Mouse (Mus musculus): ENCODE measurements around the gene Rdh1. TPM values are rescaled to one million over a fixed set of nuclear protein-coding genes. Genes with fewer than 3 reads are reported as not detected.
A peak's percentile ranks its signal among the peaks of the same experiment; 100 is the strongest.
"Not testable (repeated sequence)": the region's sequence is repeated elsewhere in the genome, so short reads cannot be mapped to it uniquely, and the experiment has no call there.

Gene Rdh1
- polyA plus RNA-seq, 1 experiment from 2014 or later: 0.06 TPM

DNA sequence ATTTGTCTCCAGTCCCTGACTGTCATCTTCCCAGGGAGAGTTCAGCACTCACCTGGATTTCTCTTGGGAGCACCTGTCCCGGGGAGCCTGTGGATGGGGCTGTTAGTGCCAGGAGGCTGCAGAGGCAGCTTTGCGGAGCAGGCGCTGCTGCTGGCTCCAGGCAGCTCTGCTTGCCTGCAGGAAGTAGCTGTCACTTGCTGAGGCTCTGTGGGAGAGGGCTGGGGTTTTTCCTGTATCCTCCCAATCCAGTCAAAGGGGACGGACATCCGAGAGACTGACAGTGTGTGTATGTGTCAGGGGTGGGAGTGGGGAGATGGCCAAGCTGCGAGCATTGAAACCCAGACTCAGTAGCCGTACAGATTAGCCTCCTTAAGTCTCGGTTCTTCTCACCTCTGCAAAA lies 8.0 kb upstream of the Rdh1 start, which contains the start of gene Gpr182:
Gpr182 (minus strand) TSS at position 185 of the 400 bp plus-strand sequence.
- H3K27ac ChIP-seq (replicated peaks): no peak within 1 kb of the TSS
- ATAC-seq (ENCODE audit: low FRiP score, low read depth): no peak
- H3K4me2 ChIP-seq (replicated peaks): peak within 1 kb of the TSS; percentile 38; the same call in 1 of the 2 replicates
- no peak within 1 kb of the TSS; the same call in 1 of the 2 replicates for H3K4me3 ChIP-seq
- no peak within 1 kb of the TSS for H3K9ac ChIP-seq (replicated peaks)
- no peaks in the 10 kb centered on the region for H3K27me3 ChIP-seq
- 63% methylated on average over 8 of the region's 8 CpGs for WGBS
- peaks cover 18% of the 10 kb centered on the region for H3K36me3 ChIP-seq
- H3K9me3 ChIP-seq: no peaks in the 10 kb centered on the region
- peaks cover 8% of the 10 kb centered on the region; the same call in 1 of the 2 replicates for H3K4me1 ChIP-seq

DNA sequence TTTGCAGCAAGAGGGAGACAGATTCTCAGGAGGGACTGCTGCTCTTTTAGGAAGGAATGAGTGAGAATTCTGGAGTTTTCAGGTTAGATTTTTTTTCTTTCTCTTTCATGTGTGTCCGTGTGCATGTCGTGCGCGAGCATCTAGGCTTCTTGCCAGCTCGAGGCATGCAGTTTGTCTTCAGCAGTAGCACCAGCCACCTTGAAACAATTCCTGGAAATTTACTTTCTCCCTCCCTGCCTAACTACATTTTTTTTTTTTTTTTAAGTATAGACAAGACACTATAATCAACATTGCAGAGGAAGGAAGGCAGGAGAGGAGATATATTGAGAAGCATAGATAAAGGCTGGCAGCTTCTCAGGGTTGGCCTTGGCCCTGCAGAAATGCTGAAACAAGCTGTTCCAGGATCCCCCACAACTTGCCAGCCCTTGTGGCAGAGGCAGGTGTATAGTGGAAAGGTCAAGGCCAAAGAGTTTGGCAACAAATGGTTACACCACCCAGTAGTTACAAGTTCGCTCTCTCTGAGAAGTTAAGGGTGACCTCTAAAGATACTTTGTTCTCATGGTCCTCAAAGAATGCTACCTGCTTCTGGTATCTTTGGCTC lies 4.9 kb upstream of the Rdh1 start:
- H3K27me3 ChIP-seq: no peaks in the 10 kb centered on the region
- H3K36me3 ChIP-seq: no peaks in the 10 kb centered on the region
- no peak overlapping the region for H3K9ac ChIP-seq (replicated peaks)
- no peak overlapping the region for H3K4me2 ChIP-seq (replicated peaks)
- ATAC-seq (ENCODE audit: low FRiP score, low read depth): no peak
- 81% methylated on average over 6 of the region's 6 CpGs for whole genome bisulfite sequencing
- 0 out of 2 replicates have a peak, but pooled peaks cover under 1% of the 10 kb centered on the region for H3K4me1 ChIP-seq
- no peaks in the 10 kb centered on the region for H3K9me3 ChIP-seq
- H3K4me3 ChIP-seq: no peak overlapping the region
- no peak overlapping the region for H3K27ac ChIP-seq (replicated peaks)

DNA sequence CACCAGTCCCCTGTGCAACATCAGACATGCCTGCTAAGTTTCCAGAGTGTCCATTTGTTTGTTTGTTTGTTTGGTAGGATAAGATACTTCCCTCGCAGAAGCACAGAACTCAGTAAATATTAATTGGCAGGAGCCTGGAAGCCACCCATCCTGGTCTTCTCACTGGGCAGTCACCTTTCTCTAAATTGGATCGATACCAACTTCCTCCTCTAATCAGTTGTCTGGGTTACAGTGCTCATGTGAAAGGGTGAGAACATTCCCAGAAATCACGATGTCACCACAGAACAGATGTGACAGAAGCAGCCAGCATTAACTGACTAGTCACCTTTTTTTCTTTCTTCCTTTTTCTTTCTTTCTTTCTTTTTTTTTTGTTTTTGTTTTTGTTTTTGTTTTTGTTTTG lies 4.3 kb upstream of the Rdh1 start:
- ATAC-seq (ENCODE audit: low FRiP score, low read depth): no peak
- H3K9me3 ChIP-seq: no peaks in the 10 kb centered on the region
- no peak overlapping the region for H3K4me2 ChIP-seq (replicated peaks)
- WGBS: 86% methylated on average over 3 of the region's 3 CpGs
- H3K9ac ChIP-seq (replicated peaks): no peak overlapping the region
- no peaks in the 10 kb centered on the region for H3K27me3 ChIP-seq
- no peaks in the 10 kb centered on the region for H3K36me3 ChIP-seq
- H3K27ac ChIP-seq (replicated peaks): no peak overlapping the region
- no peaks in the 10 kb centered on the region for H3K4me1 ChIP-seq
- H3K4me3 ChIP-seq: no peak overlapping the region

DNA sequence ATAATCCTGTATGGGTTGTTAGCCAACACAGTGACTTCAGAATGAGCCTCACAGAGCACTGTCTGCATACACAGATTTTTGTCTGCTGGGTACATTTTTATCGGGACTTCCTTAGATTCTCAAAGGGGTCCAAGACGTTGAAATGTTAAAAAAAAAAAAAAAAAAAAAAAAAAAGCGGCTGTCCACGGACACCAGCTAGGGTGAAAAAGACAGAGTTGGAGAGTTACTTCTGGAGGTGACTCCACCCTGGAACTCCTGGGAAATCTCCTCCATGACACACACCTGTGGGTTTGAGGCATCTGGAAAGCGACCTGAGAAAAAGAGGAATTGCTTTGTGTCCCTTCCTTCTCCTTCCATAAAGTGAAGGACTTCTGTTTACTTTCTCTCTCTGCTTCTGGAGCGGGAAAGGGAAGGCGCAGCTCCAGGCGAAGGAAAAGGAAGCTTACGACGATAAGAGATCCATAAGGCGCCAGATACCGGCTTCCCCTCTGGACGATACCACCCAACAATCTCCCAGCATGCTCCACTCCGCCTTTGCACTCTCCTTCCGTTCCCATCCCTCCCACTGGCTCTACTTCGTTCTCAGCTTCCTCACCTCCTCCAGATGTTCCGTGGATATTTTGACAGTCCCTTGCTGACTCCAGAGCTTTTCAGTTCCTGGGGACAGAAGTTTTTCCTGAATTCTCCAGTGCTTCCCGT lies 3.6 kb upstream of the Rdh1 start:
- H3K27ac ChIP-seq (replicated peaks): no peak overlapping the region
- H3K4me1 ChIP-seq: no peaks in the 10 kb centered on the region
- no peak overlapping the region for H3K9ac ChIP-seq (replicated peaks)
- H3K9me3 ChIP-seq: no peaks in the 10 kb centered on the region
- no peaks in the 10 kb centered on the region for H3K27me3 ChIP-seq
- H3K36me3 ChIP-seq: no peaks in the 10 kb centered on the region
- peak overlapping the region; percentile 32 for H3K4me2 ChIP-seq (replicated peaks)
- H3K4me3 ChIP-seq: 0 out of 2 replicates have a peak overlapping the region, but pooled peaks have one; percentile 12
- 45% methylated on average over 18 of the region's 18 CpGs for WGBS
- no peak for ATAC-seq (ENCODE audit: low FRiP score, low read depth)

DNA sequence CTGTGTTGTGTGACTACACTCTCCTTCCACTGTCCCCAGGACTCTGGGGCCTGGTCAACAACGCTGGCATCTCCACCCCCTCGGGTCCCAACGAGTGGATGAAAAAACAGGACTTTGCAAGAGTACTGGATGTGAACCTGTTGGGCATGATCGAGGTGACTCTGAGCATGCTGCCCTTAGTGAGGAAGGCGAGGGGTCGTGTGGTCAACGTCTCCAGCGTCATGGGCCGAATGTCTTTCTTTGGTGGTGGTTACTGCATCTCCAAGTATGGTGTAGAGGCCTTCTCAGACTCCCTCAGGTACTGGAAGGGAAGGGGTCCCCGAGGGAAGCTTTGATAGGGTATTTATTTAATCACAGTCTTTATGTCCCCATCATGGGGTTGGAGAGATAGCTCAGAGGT lies 3.4 kb downstream of the Rdh1 start:
- H3K9ac ChIP-seq (replicated peaks); H3K4me2 ChIP-seq (replicated peaks); H3K27ac ChIP-seq (replicated peaks); H3K4me1 ChIP-seq; ATAC-seq (ENCODE audit: low FRiP score, low read depth); H3K36me3 ChIP-seq; H3K4me3 ChIP-seq; H3K9me3 ChIP-seq; H3K27me3 ChIP-seq: not testable (repeated sequence)
- 90% methylated on average over 10 of the region's 10 CpGs for WGBS

DNA sequence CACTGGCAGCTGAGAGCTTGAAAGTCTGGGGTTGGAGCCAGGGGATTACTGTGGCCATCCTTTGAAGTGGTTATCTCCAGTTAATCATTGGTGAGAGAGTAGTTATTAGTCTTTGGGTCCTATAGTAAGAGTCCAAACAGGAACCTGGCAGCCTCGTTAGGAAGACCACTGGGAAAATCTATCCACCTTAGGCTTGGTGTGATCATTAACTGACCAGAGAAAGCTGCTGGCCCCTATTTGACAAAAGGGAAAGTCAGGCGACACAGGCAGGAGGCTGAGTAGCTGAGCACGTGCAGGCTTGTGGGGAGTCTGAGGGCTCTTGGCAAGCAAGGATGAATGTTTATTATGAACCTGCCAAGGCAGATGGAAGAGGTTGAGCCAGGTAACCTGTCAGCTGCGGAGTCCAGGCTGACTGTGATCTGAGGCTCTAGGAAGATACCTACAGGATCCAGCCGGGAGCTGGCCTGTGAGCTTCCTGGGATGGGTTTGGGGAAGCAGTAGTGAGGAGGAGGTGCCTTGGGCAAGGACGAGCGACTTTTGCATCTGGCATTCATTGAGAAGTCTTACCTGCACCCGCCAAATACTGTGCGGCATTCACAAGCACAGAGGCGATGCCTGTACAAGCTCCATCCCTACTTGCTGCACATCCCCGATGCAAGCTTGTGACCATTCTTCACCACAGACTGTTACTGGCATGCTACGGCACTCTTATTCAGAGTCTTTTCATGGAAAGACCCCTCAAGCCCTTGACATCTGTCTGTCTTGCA lies 4.6 kb downstream of the Rdh1 start:
- no peaks in the 10 kb centered on the region for H3K36me3 ChIP-seq
- H3K27ac ChIP-seq (replicated peaks): no peak overlapping the region
- H3K9me3 ChIP-seq: no peaks in the 10 kb centered on the region
- no peaks in the 10 kb centered on the region for H3K27me3 ChIP-seq
- 76% methylated on average over 12 of the region's 12 CpGs for WGBS
- no peak overlapping the region for H3K4me3 ChIP-seq
- H3K4me1 ChIP-seq: no peaks in the 10 kb centered on the region
- no peak overlapping the region for H3K4me2 ChIP-seq (replicated peaks)
- no peak for ATAC-seq (ENCODE audit: low FRiP score, low read depth)
- no peak overlapping the region for H3K9ac ChIP-seq (replicated peaks)

DNA sequence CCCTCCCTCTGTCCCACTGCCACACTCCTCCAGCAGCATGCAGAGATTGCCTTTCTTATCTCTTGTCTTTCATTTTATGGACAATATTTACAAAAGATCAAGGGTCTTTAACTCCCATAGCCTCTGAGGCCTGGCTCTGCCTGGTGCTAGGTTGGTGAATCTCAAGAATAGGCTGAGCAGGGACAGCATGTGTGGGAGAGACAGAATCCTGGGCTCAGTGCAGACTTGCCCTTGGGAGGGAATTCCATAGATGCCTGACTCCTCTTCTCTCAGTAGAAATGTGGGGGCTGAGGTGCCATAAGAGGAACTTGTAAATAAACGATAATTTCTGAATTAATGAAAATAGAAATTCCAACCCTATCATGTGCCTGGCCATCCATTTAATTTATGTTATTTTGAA lies 7.0 kb downstream of the Rdh1 start:
- no peak for ATAC-seq (ENCODE audit: low FRiP score, low read depth)
- no peaks in the 10 kb centered on the region for H3K36me3 ChIP-seq
- H3K9ac ChIP-seq (replicated peaks): no peak overlapping the region
- no peak overlapping the region for H3K4me2 ChIP-seq (replicated peaks)
- no peaks in the 10 kb centered on the region for H3K27me3 ChIP-seq
- H3K4me3 ChIP-seq: no peak overlapping the region
- no peak overlapping the region for H3K27ac ChIP-seq (replicated peaks)
- H3K9me3 ChIP-seq: no peaks in the 10 kb centered on the region
- H3K4me1 ChIP-seq: no peaks in the 10 kb centered on the region
- WGBS: 84% methylated on average over 1 of the region's 1 CpGs

DNA sequence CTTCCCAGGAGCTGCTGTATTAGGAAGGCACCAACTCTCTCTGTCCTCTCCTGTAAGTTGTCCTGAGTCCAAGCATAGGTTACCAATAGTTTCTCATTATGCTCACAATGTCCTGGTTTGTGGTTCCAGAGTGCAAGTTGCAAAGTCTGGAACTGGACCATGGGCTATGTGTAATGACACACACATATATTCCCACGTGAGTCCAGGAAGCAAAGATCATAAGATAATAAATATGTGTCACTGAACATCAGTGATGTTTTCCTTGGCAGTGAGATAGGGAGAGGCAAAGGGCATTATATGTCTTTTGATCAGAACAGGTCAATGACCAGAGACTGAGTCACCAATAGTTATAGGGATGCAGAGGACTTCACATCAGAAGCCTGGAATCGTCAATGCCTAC lies 16.5 kb downstream of the Rdh1 start, which contains the start of gene Rdh9:
Rdh9 (plus strand) TSS at position 376 of the 400 bp plus-strand sequence.
- Histone ChIP-seq H3K4me3 (no peak within 1 kb of the TSS), H3K9ac (replicated peaks) (no peak within 1 kb of the TSS), H3K4me1 (no peaks in the 10 kb centered on the region), H3K4me2 (replicated peaks) (no peak within 1 kb of the TSS), H3K27me3 (no peaks in the 10 kb centered on the region), H3K27ac (replicated peaks) (no peak within 1 kb of the TSS), H3K9me3 (no peaks in the 10 kb centered on the region), H3K36me3 (no peaks in the 10 kb centered on the region)
- no peak for ATAC-seq (ENCODE audit: low FRiP score, low read depth)
- WGBS: 90% methylated on average over 2 of the region's 2 CpGs

DNA sequence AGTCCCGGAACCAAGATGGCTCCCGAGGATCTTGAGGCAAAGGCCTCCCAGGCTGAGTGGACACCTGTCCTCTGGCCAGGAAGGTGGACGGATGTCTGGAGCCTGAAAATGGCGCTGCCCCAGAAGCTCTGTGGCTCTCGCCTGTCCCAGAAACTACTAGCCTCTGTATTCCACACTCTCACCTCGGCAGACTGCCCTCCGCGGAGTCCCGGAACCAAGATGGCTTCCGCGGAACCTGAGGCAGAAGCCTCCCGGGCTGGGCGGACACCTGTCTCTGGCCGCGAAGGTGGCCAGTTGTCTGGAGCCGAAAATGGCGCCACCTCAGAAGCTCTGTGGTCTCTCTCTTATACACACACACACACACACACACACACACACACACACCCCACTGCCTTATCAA lies 22.8 kb downstream of the Rdh1 start:
- not testable (repeated sequence) for H3K4me3 ChIP-seq; H3K27me3 ChIP-seq; ATAC-seq (ENCODE audit: low FRiP score, low read depth); H3K9ac ChIP-seq (replicated peaks); H3K4me1 ChIP-seq; H3K27ac ChIP-seq (replicated peaks); H3K36me3 ChIP-seq; H3K4me2 ChIP-seq (replicated peaks); H3K9me3 ChIP-seq
- 92% methylated on average over 17 of the region's 17 CpGs for WGBS

DNA sequence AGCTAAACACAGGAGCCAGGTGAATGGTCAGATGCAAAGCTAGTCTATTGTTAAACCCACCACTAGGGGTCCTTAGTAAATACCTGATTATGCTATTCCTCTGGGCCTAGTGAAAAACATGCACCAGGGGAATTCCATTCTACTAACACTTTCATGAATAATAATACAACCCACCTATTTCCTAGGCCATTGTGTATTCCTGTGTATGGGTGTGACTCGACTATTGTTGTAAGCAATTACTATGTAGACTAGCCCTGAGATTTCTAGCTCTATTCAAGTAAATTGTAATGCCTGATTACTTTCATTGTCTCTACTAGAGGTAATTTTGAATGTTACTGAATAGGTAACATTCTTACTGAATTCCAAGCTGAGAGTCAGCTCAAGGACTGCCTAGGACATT lies 25.9 kb downstream of the Rdh1 start:
- H3K4me1 ChIP-seq; ATAC-seq (ENCODE audit: low FRiP score, low read depth): not testable (repeated sequence)

DNA sequence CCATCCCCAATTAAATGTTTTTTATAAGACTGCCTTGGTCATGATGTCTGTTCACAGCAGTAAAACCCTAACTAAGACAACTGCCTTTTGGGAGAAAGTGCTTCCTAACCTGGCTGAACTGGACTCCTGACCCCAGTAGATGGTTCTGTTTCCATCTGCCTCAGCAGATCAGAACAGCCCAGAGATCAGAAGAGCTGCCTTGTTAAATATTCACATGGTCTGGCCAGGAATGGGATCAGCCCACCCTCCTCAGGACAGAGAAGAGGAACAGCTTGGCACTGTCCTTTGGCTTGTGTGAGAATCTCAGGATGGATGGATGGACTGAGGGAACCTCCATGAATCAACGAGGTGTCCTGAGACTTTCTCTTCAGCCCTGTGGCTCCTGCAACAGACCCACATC lies 39.8 kb downstream of the Rdh1 start:
- no peak overlapping the region for H3K4me2 ChIP-seq (replicated peaks)
- no peak overlapping the region for H3K9ac ChIP-seq (replicated peaks)
- H3K9me3 ChIP-seq: 0 out of 2 replicates have a peak, but pooled peaks cover 4% of the 10 kb centered on the region
- H3K27ac ChIP-seq (replicated peaks): no peak overlapping the region
- 84% methylated on average over 1 of the region's 1 CpGs for WGBS
- no peaks in the 10 kb centered on the region for H3K4me1 ChIP-seq
- H3K4me3 ChIP-seq: no peak overlapping the region
- no peak for ATAC-seq (ENCODE audit: low FRiP score, low read depth)
- H3K36me3 ChIP-seq: no peaks in the 10 kb centered on the region
- no peaks in the 10 kb centered on the region for H3K27me3 ChIP-seq

More for the DNA sequence above, 25.9 kb downstream of the Rdh1 start:
- not testable (repeated sequence) for H3K9me3 ChIP-seq; H3K4me2 ChIP-seq (replicated peaks); H3K27me3 ChIP-seq; H3K27ac ChIP-seq (replicated peaks); H3K4me3 ChIP-seq; H3K9ac ChIP-seq (replicated peaks); H3K36me3 ChIP-seq
- 87% methylated on average over 1 of the region's 1 CpGs for WGBS

DNA sequence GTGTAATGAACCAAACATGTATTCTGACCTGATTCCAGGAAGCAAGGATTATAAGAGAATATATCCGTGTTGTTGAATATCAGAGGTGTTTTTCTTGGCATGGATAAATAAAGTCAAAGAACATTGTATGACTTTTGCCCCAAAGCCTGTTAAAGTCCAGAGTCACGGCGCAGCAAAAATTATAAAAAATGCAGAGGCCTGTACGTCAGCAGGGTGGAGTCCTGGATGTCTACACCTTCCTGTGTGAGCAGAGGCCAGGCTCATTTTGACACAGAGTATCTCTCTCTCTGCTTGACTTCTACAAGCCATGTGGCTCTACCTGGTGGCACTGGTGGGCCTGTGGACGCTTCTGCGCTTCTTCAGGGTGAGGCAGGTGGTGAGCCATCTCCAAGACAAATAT lies 41.4 kb downstream of the Rdh1 start, which contains the start of gene Rdh16:
Rdh16 (plus strand) TSS at position 262 of the 400 bp plus-strand sequence.
- H3K36me3 ChIP-seq: no peaks in the 10 kb centered on the region
- no peak within 1 kb of the TSS for H3K4me3 ChIP-seq
- 0 out of 2 replicates have a peak, but pooled peaks cover 4% of the 10 kb centered on the region for H3K9me3 ChIP-seq
- no peaks in the 10 kb centered on the region for H3K4me1 ChIP-seq
- H3K27ac ChIP-seq (replicated peaks): no peak within 1 kb of the TSS
- 84% methylated on average over 6 of the region's 6 CpGs for WGBS
- no peaks in the 10 kb centered on the region for H3K27me3 ChIP-seq
- no peak for ATAC-seq (ENCODE audit: low FRiP score, low read depth)
- no peak within 1 kb of the TSS for H3K9ac ChIP-seq (replicated peaks)
- no peak within 1 kb of the TSS for H3K4me2 ChIP-seq (replicated peaks)
